Mouse (Mus musculus): Measurements from ENCODE around the gene Tomm20.
"Not testable (repeated sequence)": the region's sequence is repeated elsewhere in the genome, so short reads cannot be mapped to it uniquely, and the experiment has no call there.

Tomm20 gene

GRCm38 (mm10) chr8:126884202-126884926 lies 61.3 kb downstream of the Tomm20 start:
- no peak for DNase-seq (ENCODE audit: low spot score)

- no peak for DNase-seq (ENCODE audit: low spot score)
Observed at GRCm38 (mm10) chr8:126883752-126884151, 61.9 kb downstream of the Tomm20 start.

DNA sequence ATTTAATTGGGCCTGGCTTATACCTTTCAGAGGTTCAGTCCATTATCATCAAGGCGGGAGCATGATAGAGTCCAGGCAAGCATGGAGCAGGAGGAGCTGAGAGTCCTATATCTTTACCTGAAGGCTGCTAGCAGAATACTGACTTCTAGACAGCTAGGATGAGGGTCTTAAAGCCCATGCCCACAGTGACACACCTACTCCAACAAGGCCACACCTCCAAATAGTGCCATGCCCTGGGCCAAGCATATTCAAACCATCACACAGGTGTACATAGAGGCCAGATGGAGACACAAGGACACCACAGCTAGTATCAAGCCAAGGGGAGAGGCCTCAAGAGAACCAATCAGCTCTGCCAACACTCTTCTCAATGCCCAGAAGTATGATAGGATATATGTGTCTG lies 63.1 kb downstream of the Tomm20 start:
- DNase-seq (ENCODE audit: low spot score), result not testable (repeated sequence)

DNA sequence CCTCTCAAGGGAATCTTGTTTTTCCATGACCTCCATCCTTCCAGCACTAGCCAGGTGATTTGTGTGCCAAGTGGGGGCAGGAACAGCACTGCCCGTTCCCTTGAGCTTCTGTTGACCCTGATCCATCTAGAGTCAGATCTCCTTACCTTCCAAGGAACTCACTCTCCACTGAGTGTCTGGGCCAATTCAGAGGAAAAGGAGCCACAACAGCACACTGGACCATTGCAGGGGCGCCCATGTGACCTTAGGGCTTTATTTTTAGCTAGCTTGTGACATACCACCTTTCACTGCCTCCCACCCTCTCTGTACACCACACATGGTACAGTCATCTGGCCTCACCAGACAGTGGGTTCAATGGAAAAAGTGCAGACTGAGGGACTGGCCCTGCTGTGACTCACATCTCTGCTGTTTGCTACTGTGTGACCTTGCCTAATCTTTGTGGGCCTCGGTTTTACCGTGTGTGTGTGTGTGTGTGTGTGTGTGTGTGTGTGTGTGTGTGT lies 64.0 kb downstream of the Tomm20 start:
- DNase-seq (ENCODE audit: low spot score), result no peak
